Mouse (Mus musculus): ENCODE results near the gene AU021092.

DNA sequence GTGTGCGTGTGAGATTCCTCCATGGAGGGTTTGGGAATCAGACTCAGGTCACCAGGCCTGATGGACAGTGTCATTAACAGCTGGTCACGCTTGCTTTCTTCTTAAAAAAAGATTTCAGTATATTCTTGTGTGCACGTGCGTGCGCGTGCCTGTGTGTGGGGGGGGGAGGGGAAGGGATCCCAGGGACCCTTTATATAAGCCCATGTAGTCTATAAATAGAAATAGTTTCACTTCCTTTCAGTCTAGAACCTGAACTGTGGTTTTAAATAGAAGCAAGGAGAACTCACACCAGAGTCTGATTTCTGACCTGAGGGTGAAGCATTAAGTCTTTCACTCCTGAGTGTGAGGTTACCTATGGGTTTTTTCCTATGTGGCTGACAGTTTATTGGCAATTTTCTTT, 57.8 kb downstream of the AU021092 start:
- TF ChIP-seq CTCF (IDR thresholded peaks at IDR 0.05; ENCODE audit: insufficient read depth, low read length) (no peak), POLR2A (IDR thresholded peaks at IDR 0.05; ENCODE audit: borderline replicate concordance, extremely low read depth, low read depth, low read length) (no peak)

Measured in lung, adult 2 months (tissue).